Mouse (Mus musculus) kidney, embryonic 16.5 days (tissue): ENCODE measurements around the gene Gzmd. TPM values are rescaled to one million over a fixed set of nuclear protein-coding genes. Genes with fewer than 3 reads are reported as not detected.

Source experiments
- ATAC-seq: fragments of 200-750 bp; cut with Nextera tagmentation; 2 replicates; pipeline ENCODE4 v1.8.0; 2017; ENCODE audit warnings: moderate TSS enrichment; ENCODE audit not compliant: low FRiP score, low TSS enrichment
- H3K27ac ChIP-seq: fragments of 300-500 bp; sonication (generic); 2 replicates; pipeline ENCODE4 v1.5.1; 2014; ENCODE audit warnings: low read length
- H3K27me3 ChIP-seq: fragments of 300-500 bp; sonication (generic); 2 replicates; pipeline ENCODE4 v1.6.1; 2014; ENCODE audit warnings: low read length, control low read depth, mixed read lengths; ENCODE audit not compliant: insufficient read depth
- H3K36me3 ChIP-seq: fragments of 300-500 bp; sonication (generic); 2 replicates; pipeline ENCODE4 v1.6.1; 2014; ENCODE audit warnings: low read length, control low read depth, mixed read lengths; ENCODE audit not compliant: insufficient read depth
- H3K4me1 ChIP-seq: fragments of 300-500 bp; sonication (generic); 2 replicates; pipeline ENCODE4 v1.6.1; 2014; ENCODE audit warnings: low read length, control low read depth, mixed read lengths; ENCODE audit not compliant: insufficient read depth
- H3K4me2 ChIP-seq: fragments of 300-500 bp; sonication (generic); replicated peaks from 2 replicates; pipeline ENCODE4 v1.6.1; 2014; ENCODE audit warnings: low read depth, low read length
- H3K4me3 ChIP-seq: fragments of 300-500 bp; sonication (generic); 2 replicates; pipeline ENCODE4 v1.5.1; 2014; ENCODE audit warnings: mild to moderate bottlenecking, low read length
- H3K9ac ChIP-seq: fragments of 300-500 bp; sonication (generic); replicated peaks from 2 replicates; pipeline ENCODE4 v1.6.1; 2014; ENCODE audit warnings: low read length
- H3K9me3 ChIP-seq: fragments of 300-500 bp; sonication (generic); 2 replicates; pipeline ENCODE4 v1.6.1; 2016; ENCODE audit warnings: low read length, control low read depth
- WGBS: fragments of 180-500 bp; shearing (Covaris S2); extraction: QIAGEN DNeasy Blood & Tissue Kit; methylation state at CpG from one replicate; pipeline ENCODE4 v1.1.7; 2014; 5-methylcytosine and 5-hydroxymethylcytosine counted together
- microRNA-seq: library from miRNA; unstranded; fragments of <30 nt; microRNA quantifications from one replicate; pipeline ENCODE4, GENCODE M21; 2016
- polyA plus RNA-seq: library from polyadenylated mRNA; unstranded; fragments of >200 nt; fragmentation: Nextera tagmentation; extraction: Ambion mirVana; gene quantifications from 2 replicates; pipeline ENCODE4 v1.2.1, GENCODE M21; 2015

Gzmd gene
- polyA plus RNA-seq, 1 experiment from 2014 or later, result not detected

- Histone ChIP-seq H3K36me3 (no peaks in the 10 kb centered on the region), H3K4me3 (no peak overlapping the region), H3K9ac (no peak overlapping the region), H3K4me2 (no peak overlapping the region), H3K27ac (no peak overlapping the region), H3K4me1 (no peaks in the 10 kb centered on the region), H3K9me3 (no peaks in the 10 kb centered on the region), H3K27me3 (no peaks in the 10 kb centered on the region)
- 73% methylated on average over 3 of the region's 3 CpGs for WGBS
- ATAC-seq, result no peak
Measured at GRCm38 (mm10) chr14:56086711-56087110, 45.7 kb downstream of the Gzmd start.

- Histone ChIP-seq H3K4me2 (no peak within 1 kb of the TSS), H3K27ac (no peak within 1 kb of the TSS), H3K4me1 (no peaks in the 10 kb centered on the region), H3K9me3 (no peaks in the 10 kb centered on the region), H3K27me3 (no peaks in the 10 kb centered on the region), H3K36me3 (no peaks in the 10 kb centered on the region), H3K4me3 (no peak within 1 kb of the TSS), H3K9ac (no peak within 1 kb of the TSS)
- ATAC-seq, result no peak
- 95% methylated on average over 2 of the region's 2 CpGs for WGBS
Measured at GRCm38 (mm10) chr14:56085167-56085566, 47.2 kb downstream of the Gzmd start, which contains the start of gene Mcpt8. Gene Mcpt8 (minus strand): TSS chr14:56085273.

DNA sequence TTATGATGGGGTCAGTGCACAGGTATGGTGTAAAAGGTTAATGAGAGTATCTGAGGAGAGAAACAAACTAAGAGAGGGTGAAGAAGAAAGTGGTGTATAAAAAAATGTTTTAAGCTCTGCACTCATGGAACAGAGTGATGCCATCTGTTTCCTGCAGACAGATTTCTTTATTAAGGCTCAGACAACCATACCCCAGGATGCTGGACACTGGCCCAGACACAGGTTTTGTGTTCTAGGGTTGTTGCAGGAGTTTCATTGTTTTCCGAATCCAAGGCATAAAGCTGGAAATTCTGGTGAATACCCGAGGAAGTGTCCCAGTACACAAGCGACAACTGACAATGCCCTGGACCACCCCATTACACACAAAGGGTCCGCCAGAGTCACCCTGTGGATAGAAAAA, 50.4 kb downstream of the Gzmd start:
- no peak overlapping the region for H3K27ac ChIP-seq
- H3K27me3 ChIP-seq, result no peaks in the 10 kb centered on the region
- H3K9ac ChIP-seq, result no peak overlapping the region
- H3K9me3 ChIP-seq, result no peaks in the 10 kb centered on the region
- H3K36me3 ChIP-seq, result no peaks in the 10 kb centered on the region
- 89% methylated on average over 4 of the region's 4 CpGs for WGBS
- H3K4me2 ChIP-seq, result no peak overlapping the region
- no peak overlapping the region for H3K4me3 ChIP-seq
- no peaks in the 10 kb centered on the region for H3K4me1 ChIP-seq
- ATAC-seq, result no peak

Small RNA genes lying within 50 kb of the gene (microRNA-seq; reads per million reads assigned to microRNA genes)
- not detected for gene Mir6949

Other genes with a start within 250 kb of the Gzmd start
- gene Cbln3, start 248.2 kb downstream of the Gzmd start, polyA plus RNA-seq, result 0.42 and 0.74 TPM in 2 replicates
- 18.7 and 19.3 TPM in 2 replicates for gene Khnyn, start 247.7 kb downstream of the Gzmd start, polyA plus RNA-seq
- 71.1 and 75.8 TPM in 2 replicates for gene Sdr39u1, start 232.3 kb downstream of the Gzmd start, polyA plus RNA-seq
- 2.0 and 2.3 TPM in 2 replicates for gene Cma1, start 187.9 kb downstream of the Gzmd start, polyA plus RNA-seq
- gene Cma2, start 181.6 kb downstream of the Gzmd start, polyA plus RNA-seq, result not detected in 2 replicates
- not detected in 2 replicates for gene Mcpt1, start 114.6 kb downstream of the Gzmd start, polyA plus RNA-seq
- not detected in 2 replicates for gene Mcpt9, start 102.1 kb downstream of the Gzmd start, polyA plus RNA-seq
- gene Mcpt2, start 90.6 kb downstream of the Gzmd start, polyA plus RNA-seq, result 0.15 TPM in 1 of 2 replicates, not detected in the other
- not detected in 2 replicates for gene Mcpt4, start 70.3 kb downstream of the Gzmd start, polyA plus RNA-seq
- 0.22 and 0.52 TPM in 2 replicates for gene Mcpt8, start 47.3 kb downstream of the Gzmd start, polyA plus RNA-seq
- gene Ctsg, start 30.0 kb downstream of the Gzmd start, polyA plus RNA-seq, result not detected in 2 replicates
- not detected in 2 replicates for gene Gzme, start 12.0 kb downstream of the Gzmd start, polyA plus RNA-seq
- not detected in 2 replicates for gene Gzmg, start 27.0 kb upstream of the Gzmd start, polyA plus RNA-seq
- gene Gzmn, start 42.0 kb upstream of the Gzmd start, polyA plus RNA-seq, result not detected in 2 replicates
- not detected in 2 replicates for gene Gzmf, start 78.8 kb upstream of the Gzmd start, polyA plus RNA-seq
- gene Gzmc, start 102.0 kb upstream of the Gzmd start, polyA plus RNA-seq, result not detected in 2 replicates
- 0.11 TPM in 1 of 2 replicates, not detected in the other for gene Gzmb, start 129.7 kb upstream of the Gzmd start, polyA plus RNA-seq
- gene Atp12a, start 232.5 kb upstream of the Gzmd start, polyA plus RNA-seq, result 2.8 and 2.9 TPM in 2 replicates